Mouse (Mus musculus): Measurements from ENCODE around the gene Sp1.

DNA sequence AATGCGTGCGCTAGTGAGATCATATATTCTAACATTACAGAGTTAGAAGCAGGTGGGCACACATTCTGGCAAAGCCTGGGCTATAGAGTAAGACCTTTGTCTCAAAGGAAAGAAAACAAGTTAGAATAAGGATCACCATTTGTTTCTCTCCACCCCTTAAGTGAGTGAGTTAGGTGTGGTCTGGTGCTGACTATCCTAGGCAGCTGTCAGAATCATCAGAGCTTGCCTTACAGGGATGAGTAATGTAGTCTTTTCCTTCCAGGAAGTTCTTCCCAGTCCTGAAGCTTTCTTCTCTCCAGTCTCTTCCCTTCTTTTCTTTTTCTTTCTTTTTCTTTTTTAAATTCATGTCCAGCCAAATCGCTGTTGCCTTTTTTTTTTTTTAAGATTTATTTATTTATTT lies 3.7 kb upstream of the Sp1 start:
- TF ChIP-seq EP300 (optimal IDR thresholded peaks at IDR 0.05) = no peak
- TF ChIP-seq CTCF (IDR thresholded peaks at IDR 0.05; ENCODE audit: low read depth) = no peak

All from stomach, postnatal 0 days (tissue).